Comparison of ENCODE assay signal across 10 mouse cellular contexts in the genomic region with DNA sequence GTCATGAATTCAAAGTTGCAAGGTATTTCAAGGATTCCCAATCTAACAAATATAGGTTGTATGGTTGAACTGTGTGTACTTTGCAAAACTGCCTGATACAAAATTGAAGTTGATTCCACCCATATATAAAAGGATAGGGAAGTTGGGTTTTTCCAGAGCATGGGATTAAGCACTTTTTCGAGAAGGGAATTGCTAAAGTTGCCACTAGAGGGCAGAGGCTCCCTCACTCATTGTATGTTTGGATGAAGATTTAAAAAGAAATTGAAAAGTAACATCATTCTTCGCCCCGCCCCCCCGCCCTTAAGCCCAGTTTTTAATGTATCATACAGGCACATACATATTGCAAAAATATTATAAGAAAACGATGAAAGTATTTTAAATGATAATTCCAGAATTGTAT.
DNase-seq lines count a peak whose midpoint lies in the region; ATAC-seq lines count a peak whose summit lies in the region.
"Had no signal": no experiment of that assay in that cellular context is flagged by ENCODE, and none has a peak within 500 bp of the region (broad histone marks: within the 10 kb centered on the region; RNA-seq: fewer than 3 reads in every experiment).

No protein-coding gene starts in this region.

- no peaks in the 10 kb centered on the region for H3K9me3 ChIP-seq in embryonic facial prominence, embryonic 14.5 days (ENCODE audit: control insufficient read depth, low read length)
- H3K9me3 ChIP-seq: embryonic facial prominence, embryonic 12.5 days; megakaryocyte, embryonic 14.5 days had no signal

- ATAC-seq in embryonic facial prominence, embryonic 14.5 days (ENCODE audit: low read depth) = no peak

- no peak overlapping the region for H3K27ac ChIP-seq in embryonic facial prominence, embryonic 14.5 days (replicated peaks; ENCODE audit: low read depth, low read length)
- H3K27ac ChIP-seq: embryonic facial prominence, embryonic 12.5 days had no signal

- peak; percentile 47 to 60 for DNase-seq in cerebellum, postnatal 10 days
- DNase-seq in cerebellum, adult 11 months = no peak
- DNase-seq in kidney, postnatal 10 days = peak; percentile 36
- DNase-seq in kidney, adult 8-10 months = no peak
- DNase-seq in 416B (ENCODE audit: low read depth) = peak; percentile 45
- DNase-seq in embryonic facial prominence, embryonic 14.5 days (ENCODE audit: low spot score) = peak; percentile 52
- DNase-seq in spleen, adult 12 weeks (ENCODE audit: low spot score) = no peak
- no peak for DNase-seq in c-Kit-positive CD71-positive TER-119-positive erythroid progenitor cells, embryonic 14.5 days (ENCODE audit: low spot score)

- H3K9ac ChIP-seq in embryonic facial prominence, embryonic 14.5 days (ENCODE audit: low read depth, low read length) = no peak overlapping the region
- H3K9ac ChIP-seq: embryonic facial prominence, embryonic 12.5 days had no signal

- H3K27me3 ChIP-seq in embryonic facial prominence, embryonic 14.5 days (replicated peaks; ENCODE audit: control insufficient read depth, insufficient read depth, low read length) = no peaks in the 10 kb centered on the region
- H3K27me3 ChIP-seq: embryonic facial prominence, embryonic 12.5 days; megakaryocyte, embryonic 14.5 days had no signal

- 25% methylated on average over 5 of the region's 5 CpGs for WGBS in embryonic facial prominence, embryonic 14.5 days

- no peaks in the 10 kb centered on the region for H3K4me1 ChIP-seq in embryonic facial prominence, embryonic 14.5 days (ENCODE audit: control insufficient read depth, insufficient read depth, low read length)
- H3K4me1 ChIP-seq: megakaryocyte, embryonic 14.5 days had no signal

- H3K36me3 ChIP-seq in embryonic facial prominence, embryonic 14.5 days (ENCODE audit: control insufficient read depth, insufficient read depth, low read length) = no peaks in the 10 kb centered on the region
- H3K36me3 ChIP-seq: embryonic facial prominence, embryonic 12.5 days had no signal

- H3K4me2 ChIP-seq in embryonic facial prominence, embryonic 14.5 days (ENCODE audit: low read depth, low read length) = no peak overlapping the region
- H3K4me2 ChIP-seq: embryonic facial prominence, embryonic 12.5 days had no signal

- no peak overlapping the region for H3K4me3 ChIP-seq in embryonic facial prominence, embryonic 14.5 days (ENCODE audit: low read depth, low read length)
- H3K4me3 ChIP-seq: embryonic facial prominence, embryonic 12.5 days; megakaryocyte, embryonic 14.5 days had no signal

Comparison
In these comparisons a context has a peak if more than half of its experiments do, and no peak if none do; other contexts are left out.
1. DNase-seq: peak in cerebellum, postnatal 10 days (2 of 2), kidney, postnatal 10 days (single experiment), 416B (single experiment) and embryonic facial prominence, embryonic 14.5 days (single experiment); none in cerebellum, adult 11 months (single experiment), kidney, adult 8-10 months (0 of 2), spleen, adult 12 weeks (single experiment) and c-Kit-positive CD71-positive TER-119-positive erythroid progenitor cells, embryonic 14.5 days (single experiment).